Mouse (Mus musculus) midbrain, embryonic 16.5 days (tissue): ENCODE results near the gene Gm10320. TPM values are rescaled to one million over a fixed set of nuclear protein-coding genes. Genes with fewer than 3 reads are reported as not detected.

Source experiments
- ATAC-seq: fragments of 200-750 bp; cut with Nextera tagmentation; 2 replicates; pipeline ENCODE4 v1.8.0; 2017; ENCODE audit warnings: moderate TSS enrichment
- H3K27ac ChIP-seq: fragments of 300-500 bp; sonication (generic); 2 replicates; pipeline ENCODE4 v1.5.1; 2014; ENCODE audit warnings: mild to moderate bottlenecking, low read length, mixed read lengths
- H3K27me3 ChIP-seq: fragments of 300-500 bp; sonication (generic); 2 replicates; pipeline ENCODE4 v1.6.1; 2014; ENCODE audit warnings: low read depth, low read length, mixed read lengths; ENCODE audit not compliant: control insufficient read depth, insufficient read depth
- H3K36me3 ChIP-seq: fragments of 300-500 bp; sonication (generic); 2 replicates; pipeline ENCODE4 v1.6.1; 2014; ENCODE audit warnings: mild to moderate bottlenecking, low read length, moderate library complexity, mixed read lengths; ENCODE audit not compliant: control insufficient read depth, insufficient read depth
- H3K4me1 ChIP-seq: fragments of 300-500 bp; sonication (generic); 2 replicates; pipeline ENCODE4 v1.6.1; 2014; ENCODE audit warnings: mild to moderate bottlenecking, low read length, mixed read lengths; ENCODE audit not compliant: control insufficient read depth, insufficient read depth
- H3K4me2 ChIP-seq: fragments of 300-500 bp; sonication (generic); 2 replicates; pipeline ENCODE4 v1.6.1; 2014; ENCODE audit warnings: mild to moderate bottlenecking, low read length, mixed read lengths
- H3K4me3 ChIP-seq: fragments of 300-500 bp; sonication (generic); 2 replicates; pipeline ENCODE4 v1.5.1; 2014; ENCODE audit warnings: low read depth, mild to moderate bottlenecking, low read length, moderate library complexity, mixed read lengths
- H3K9ac ChIP-seq: fragments of 300-500 bp; sonication (generic); 2 replicates; pipeline ENCODE4 v1.6.1; 2014; ENCODE audit warnings: low read depth, low read length, mixed read lengths
- H3K9me3 ChIP-seq: fragments of 300-500 bp; sonication (generic); replicated peaks from 2 replicates; pipeline ENCODE4 v1.6.1; 2014; ENCODE audit warnings: mild to moderate bottlenecking, low read length, mixed read lengths; ENCODE audit not compliant: control insufficient read depth, poor library complexity, severe bottlenecking
- WGBS: fragments of 180-500 bp; shearing (Covaris S2); extraction: QIAGEN DNeasy Blood & Tissue Kit; methylation state at CpG from one replicate; pipeline ENCODE4 v1.1.7; 2014; 5-methylcytosine and 5-hydroxymethylcytosine counted together
- polyA plus RNA-seq: library from polyadenylated mRNA; unstranded; fragments of >200 nt; fragmentation: Nextera tagmentation; extraction: Ambion mirVana; gene quantifications from 2 replicates; pipeline ENCODE4 v1.2.1, GENCODE M21; 2015

Gene Gm10320
- polyA plus RNA-seq, 1 experiment from 2014 or later: 1.2 TPM

DNA sequence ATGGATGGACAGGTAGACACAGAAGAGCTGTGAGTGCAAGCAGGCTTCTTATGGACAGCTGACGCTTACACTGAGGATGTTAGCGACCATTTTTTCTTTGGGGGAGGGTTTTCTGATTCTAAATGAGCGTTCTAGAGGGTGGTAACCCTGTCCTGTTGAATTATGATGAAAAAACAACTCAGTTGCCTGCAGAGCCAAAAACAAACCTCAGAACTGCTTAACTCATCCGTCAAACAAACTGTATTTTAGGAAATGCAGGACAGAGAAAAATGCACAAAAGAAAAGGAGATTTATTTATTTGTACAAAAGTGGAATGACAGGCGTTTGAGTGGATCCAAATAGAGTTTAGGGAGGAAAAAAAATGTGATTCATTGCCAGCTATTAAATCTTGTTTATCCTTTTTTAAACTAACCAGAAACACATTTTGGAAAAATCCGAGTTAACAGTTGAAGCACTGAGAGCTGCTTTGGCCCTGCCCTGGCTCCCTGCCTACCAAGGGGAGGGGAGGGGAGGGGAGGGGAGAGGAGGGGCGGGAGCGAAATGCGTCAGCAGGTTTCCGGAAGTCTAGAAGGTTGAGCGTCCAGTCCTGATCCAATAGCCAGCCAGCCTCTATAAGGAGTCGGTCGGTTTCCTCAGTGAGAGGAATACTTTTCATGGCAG is 51.4 kb downstream of the Gm10320 start:
- H3K27ac ChIP-seq: no peak overlapping the region
- no peaks in the 10 kb centered on the region for H3K4me1 ChIP-seq
- ATAC-seq: no peak
- H3K4me3 ChIP-seq: no peak overlapping the region
- no peaks in the 10 kb centered on the region for H3K9me3 ChIP-seq
- H3K27me3 ChIP-seq: no peaks in the 10 kb centered on the region
- no peak overlapping the region for H3K9ac ChIP-seq
- H3K36me3 ChIP-seq: no peaks in the 10 kb centered on the region
- H3K4me2 ChIP-seq: no peak overlapping the region
- 70% methylated on average over 9 of the region's 13 CpGs for WGBS

Other genes with a start within 250 kb of the Gm10320 start
- gene Utp15, start 229.0 kb downstream of the Gm10320 start, polyA plus RNA-seq: 33.2 and 34.7 TPM in 2 replicates
- 76.0 and 88.0 TPM in 2 replicates for gene Ankra2, start 228.9 kb downstream of the Gm10320 start, polyA plus RNA-seq
- gene Gm21976, start 212.1 kb downstream of the Gm10320 start, polyA plus RNA-seq: not detected in 2 replicates
- 461 and 495 TPM in 2 replicates for gene Btf3, start 175.0 kb downstream of the Gm10320 start, polyA plus RNA-seq
- 0.49 and 0.52 TPM in 2 replicates for gene Foxd1, start 137.8 kb downstream of the Gm10320 start, polyA plus RNA-seq
- not detected in 2 replicates for gene Tmem174, start 145.4 kb upstream of the Gm10320 start, polyA plus RNA-seq
- gene Tmem171, start 202.8 kb upstream of the Gm10320 start, polyA plus RNA-seq: not detected in 2 replicates